Mouse (Mus musculus) left cerebral cortex, postnatal 10 days (tissue): ENCODE data around the gene Mad2l2. TPM values are rescaled to one million over a fixed set of nuclear protein-coding genes. Genes with fewer than 3 reads are reported as not detected.
"Not testable (repeated sequence)": the region's sequence is repeated elsewhere in the genome, so short reads cannot be mapped to it uniquely, and the experiment has no call there.

Experiments
- DNase-seq, 2 experiments: peaks; one replicate each; pipeline ENCODE4 v3.0.0; 2021 to 2022; ENCODE audit warnings: low spot score in 2 of 2, mixed read lengths in 1 of 2; ENCODE audit errors: extremely low spot score in 1 of 2
- intact Hi-C: fragments of 180-260 bp; cut with DNase I; formaldehyde crosslinking; loops from one replicate; pipeline ENCODE4 v1.15.1; 2025
- total RNA-seq, 2 experiments: library from RNA; stranded (reverse); gene quantifications; 2 replicates each; pipeline ENCODE4 v1.2.3; 2021

Mad2l2 gene
- total RNA-seq, 2 experiments from 2014 or later = 14.6 to 15.7 TPM

- DNase-seq = peak in 1 of 2 experiments; percentile 68
- intact Hi-C loops = no loop called here
Observed at GRCm38 (mm10) chr4:148160436-148161390, 30.5 kb downstream of the Mad2l2 start, which contains the start of the genes Fbxo44 and Fbxo2. TSS of gene Fbxo44 (minus strand) at chr4:148160482. TSS of gene Fbxo2 (plus strand) at chr4:148160621.

GRCm38 (mm10) chr4:148164002-148164439 is 33.8 kb downstream of the Mad2l2 start:
- DNase-seq = peak; percentile 66 to 88
- intact Hi-C loops = no loop called here

GRCm38 (mm10) chr4:148164461-148164860 is 34.3 kb downstream of the Mad2l2 start:
- intact Hi-C loops = no loop called here

GRCm38 (mm10) chr4:148165551-148165950 is 35.4 kb downstream of the Mad2l2 start:
- intact Hi-C loops = no loop called here
- peak in 1 of 2 experiments; percentile 51 for DNase-seq

More at GRCm38 (mm10) chr4:148164461-148164860, 34.3 kb downstream of the Mad2l2 start:
- DNase-seq = no peak

GRCm38 (mm10) chr4:148166431-148166830 is 36.2 kb downstream of the Mad2l2 start:
- DNase-seq = peak; percentile 77 to 83
- intact Hi-C loops = loop anchor here (2.0 kb wide), 1 partner anchor 52 kb away; no protein-coding TSS in a partner anchor

DNA sequence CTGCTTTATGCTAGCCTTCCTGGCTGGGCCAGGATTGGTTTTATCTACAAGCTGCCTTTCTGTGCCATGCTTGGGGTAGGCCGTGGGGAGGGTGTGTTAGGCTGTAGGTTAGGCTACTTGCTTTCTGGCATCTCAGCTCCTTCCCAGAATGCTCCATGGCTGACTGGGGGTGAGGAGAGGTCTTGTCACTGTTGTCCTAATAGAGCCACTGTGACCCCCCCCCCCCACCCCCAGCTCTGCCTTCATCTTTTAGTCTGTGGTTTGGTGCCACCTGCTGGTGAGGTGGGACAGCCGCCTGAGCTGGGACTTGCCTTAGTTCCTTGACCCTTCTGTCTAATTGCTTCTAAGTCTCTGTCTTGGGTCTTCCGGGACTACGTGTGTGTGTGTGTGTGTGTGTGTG is 36.8 kb downstream of the Mad2l2 start:
- peak in 1 of 2 experiments; percentile 84 for DNase-seq
- intact Hi-C loops = loop anchor here (2.0 kb wide), 1 partner anchor 52 kb away; no protein-coding TSS in a partner anchor

- intact Hi-C loops = no loop called here
- DNase-seq = peak in 1 of 2 experiments; percentile 71
Observed at GRCm38 (mm10) chr4:148168287-148168686, 38.1 kb downstream of the Mad2l2 start.

DNA sequence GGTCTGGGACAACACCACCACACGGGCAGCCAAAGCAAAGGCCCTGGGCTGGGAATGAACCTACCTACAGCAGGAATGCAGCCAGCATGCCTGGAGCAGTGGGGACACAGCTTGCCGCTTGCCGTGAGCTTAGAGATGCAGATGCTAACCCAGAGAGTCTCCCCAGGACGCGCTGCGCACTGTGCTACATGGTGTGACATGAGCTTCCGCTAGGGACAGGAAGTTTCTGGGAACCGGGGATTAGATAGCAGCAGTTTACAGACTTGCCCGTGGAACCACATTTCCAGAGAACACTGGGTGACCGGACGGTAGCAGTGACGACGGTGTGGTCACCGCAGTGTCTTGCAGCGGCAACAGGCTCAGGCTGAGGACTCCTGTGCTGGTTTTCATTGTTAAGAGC is 39.4 kb downstream of the Mad2l2 start:
- no peak for DNase-seq
- intact Hi-C loops = no loop called here

- intact Hi-C loops = loop anchor here (2.0 to 5.0 kb wide), 2 partner anchors 116 to 264 kb away; partner anchors contain the start of gene Disp3
- DNase-seq = peak; percentile 46 to 65
Observed at GRCm38 (mm10) chr4:148170842-148171241, 40.7 kb downstream of the Mad2l2 start.

- intact Hi-C loops = loop anchor here (2.0 to 5.0 kb wide), 2 partner anchors 116 to 264 kb away; partner anchors contain the start of gene Disp3
- no peak for DNase-seq
Observed at GRCm38 (mm10) chr4:148171261-148171660, 41.1 kb downstream of the Mad2l2 start.

GRCm38 (mm10) chr4:148173811-148174494 is 43.8 kb downstream of the Mad2l2 start:
- intact Hi-C loops = loop anchor here (5.0 kb wide), 1 partner anchor 113 kb away; the partner anchor contains the start of gene Disp3
- peak in 1 of 2 experiments; percentile 49 for DNase-seq

DNA sequence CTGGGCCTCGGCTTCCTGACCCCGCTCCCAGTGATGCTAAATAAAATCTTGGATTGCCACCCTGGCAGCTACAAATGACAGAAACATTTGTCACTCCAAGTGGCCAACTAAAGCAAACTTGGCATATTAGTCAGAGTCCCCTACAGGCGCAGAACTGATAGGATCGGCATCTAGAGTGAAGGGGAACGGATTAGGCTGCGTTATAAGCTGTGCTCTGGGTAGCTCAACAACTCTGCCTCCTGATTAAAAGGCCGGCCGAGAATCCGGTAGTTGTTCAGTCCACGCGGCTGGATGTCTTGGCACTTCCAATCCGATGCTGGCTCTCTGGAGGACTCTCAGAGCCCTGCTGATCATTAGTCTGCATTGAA is 44.3 kb downstream of the Mad2l2 start:
- DNase-seq = no peak
- intact Hi-C loops = loop anchor here (5.0 kb wide), 1 partner anchor 113 kb away; the partner anchor contains the start of gene Disp3

DNA sequence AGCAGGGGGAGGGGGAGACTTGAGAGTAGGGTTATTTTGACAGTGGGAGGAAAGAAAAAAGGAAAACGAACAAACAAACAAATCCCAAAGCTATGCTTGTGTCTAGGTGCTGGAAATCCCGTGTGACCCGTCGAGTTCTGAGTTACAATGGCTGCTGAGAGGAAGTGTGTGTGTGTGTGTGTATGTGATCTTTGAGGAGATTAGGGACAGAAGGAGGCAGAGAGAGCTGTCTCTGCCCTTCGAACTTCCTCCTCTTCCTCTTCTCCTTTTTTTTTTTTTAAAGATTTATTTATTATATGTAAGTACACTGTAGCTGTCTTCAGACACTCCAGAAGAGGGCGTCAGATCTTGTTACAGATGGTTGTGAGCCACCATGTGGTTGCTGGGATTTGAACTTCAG is 46.4 kb downstream of the Mad2l2 start:
- DNase-seq, intact Hi-C loops: not testable (repeated sequence)

GRCm38 (mm10) chr4:148177716-148178115 is 47.5 kb downstream of the Mad2l2 start:
- no peak for DNase-seq
- intact Hi-C loops = no loop called here

DNA sequence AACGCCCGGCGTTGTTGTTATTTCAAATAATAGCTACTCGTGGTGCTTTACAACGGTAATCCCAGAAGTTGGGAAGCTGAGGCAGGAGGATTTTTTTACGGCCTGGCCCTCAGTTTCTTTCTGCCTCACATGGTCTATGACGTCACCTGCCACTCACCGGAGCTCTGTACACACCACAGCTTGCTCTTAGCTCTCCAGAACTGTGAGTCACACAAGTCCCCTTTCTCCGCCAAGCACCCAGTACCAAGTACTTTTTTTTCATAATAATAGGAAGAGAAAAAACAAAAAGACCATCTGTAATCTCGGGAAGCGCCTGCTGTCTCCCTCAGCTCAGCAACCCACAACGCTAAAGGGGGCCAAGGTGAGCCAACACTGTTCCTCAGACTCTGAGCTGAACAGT is 51.3 kb downstream of the Mad2l2 start:
- DNase-seq = no peak
- intact Hi-C loops = no loop called here

DNA sequence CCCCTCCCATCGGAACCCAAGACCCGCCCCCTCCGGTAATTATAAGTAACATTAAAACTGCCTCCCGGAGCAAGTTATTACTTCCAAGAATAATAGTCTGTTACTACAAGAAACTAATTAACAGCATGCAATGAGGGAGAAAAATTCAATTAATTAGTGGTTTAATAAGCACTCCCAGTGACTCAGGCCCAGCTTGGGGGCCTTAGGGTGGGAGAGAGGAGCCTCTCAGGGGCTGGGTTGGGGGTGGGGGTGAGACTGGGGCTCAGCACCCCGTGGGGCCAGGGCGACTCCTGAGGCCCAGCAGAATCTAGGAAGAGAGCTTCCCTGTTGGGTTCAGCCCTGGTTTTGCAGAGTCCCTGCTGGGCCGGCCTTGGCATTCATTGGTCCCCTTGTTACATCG is 52.2 kb downstream of the Mad2l2 start:
- DNase-seq = no peak
- intact Hi-C loops = no loop called here

- no peak for DNase-seq
- intact Hi-C loops = no loop called here
Observed at GRCm38 (mm10) chr4:148184564-148184963, 54.4 kb downstream of the Mad2l2 start.

DNA sequence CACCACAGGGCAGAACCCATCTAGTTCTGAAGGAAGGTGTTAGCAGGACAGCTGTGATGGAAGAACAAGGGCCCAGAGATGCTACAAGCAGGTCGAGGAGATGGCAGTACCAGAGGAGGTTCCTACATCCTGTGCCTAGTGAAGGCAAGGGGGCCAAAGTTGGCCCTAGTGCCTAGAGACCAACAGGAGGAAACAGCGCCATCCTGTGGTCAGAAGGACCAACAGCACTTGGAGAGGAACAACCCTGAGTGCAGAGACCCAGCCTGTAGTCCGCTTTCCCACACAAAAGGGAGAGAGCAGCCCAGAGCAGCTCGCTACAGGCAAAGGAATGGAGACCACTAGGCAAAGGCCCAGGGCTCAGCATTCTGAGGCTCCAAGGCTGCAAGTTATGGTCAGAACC is 55.6 kb downstream of the Mad2l2 start:
- intact Hi-C loops = no loop called here
- DNase-seq = no peak

GRCm38 (mm10) chr4:148188767-148189166 is 58.6 kb downstream of the Mad2l2 start:
- DNase-seq, intact Hi-C loops: not testable (repeated sequence)
